ENCODE assay signal across 28 mouse cellular contexts in genomic region chr4:127345000-127345399, GRCm38 (mm10). TPM values are rescaled to one million over a fixed set of nuclear protein-coding genes. Genes with fewer than 3 reads are reported as not detected.
DNase-seq lines count a peak whose midpoint lies in the region; ATAC-seq lines count a peak whose summit lies in the region.
"Had no signal": no experiment of that assay in that cellular context is flagged by ENCODE, and none has a peak within 500 bp of the region (broad histone marks: within the 10 kb centered on the region; RNA-seq: fewer than 3 reads in every experiment).

No protein-coding gene starts in this region.

- no peaks in the 10 kb centered on the region for H3K27me3 ChIP-seq in hindbrain, embryonic 14.5 days (ENCODE audit: control insufficient read depth, insufficient read depth, low read length)
- H3K27me3 ChIP-seq: embryonic facial prominence, embryonic 13.5 days; embryonic facial prominence, embryonic 15.5 days; forebrain, embryonic 12.5 days; Patski had no signal

- H3K4me3 ChIP-seq in hindbrain, embryonic 14.5 days (replicated peaks; ENCODE audit: low read length) = no peak overlapping the region
- H3K4me3 ChIP-seq: embryonic facial prominence, embryonic 13.5 days; embryonic facial prominence, embryonic 15.5 days; erythroblast, embryonic 14.5 days; forebrain, embryonic 10.5 days; forebrain, embryonic 12.5 days had no signal

- peak; percentile 98 for DNase-seq in ES-CJ7 (ENCODE audit: low read depth, low spot score)
- DNase-seq in R1 (ENCODE audit: low read depth, low spot score) = peak; percentile 98
- peak; percentile 97 for DNase-seq in ZHBTc4 (ENCODE audit: low read depth, low spot score)
- DNase-seq in hindbrain, embryonic 14.5 days (ENCODE audit: low spot score) = no peak
- no peak for DNase-seq in layer of hippocampus, adult 18-20 months (ENCODE audit: low spot score in 2 of 2)
- no peak for DNase-seq in T-cell, adult 2 months (ENCODE audit: low spot score)
- DNase-seq: adrenal gland, adult 8-10 months; adrenal gland, postnatal 14 days; cerebellum, adult 11 months; cerebellum, adult 18-20 months; cerebellum, adult 8-10 months; cerebellum, adult 9-11 months; cerebellum, postnatal 14 days; cerebellum, postnatal 36 days; embryo, embryonic 11 days had no signal

- H3K36me3 ChIP-seq in hindbrain, embryonic 14.5 days (replicated peaks; ENCODE audit: control insufficient read depth, insufficient read depth) = no peaks in the 10 kb centered on the region
- H3K36me3 ChIP-seq: embryonic facial prominence, embryonic 13.5 days; embryonic facial prominence, embryonic 15.5 days; forebrain, embryonic 10.5 days; forebrain, embryonic 12.5 days; G1E had no signal

- H3K27ac ChIP-seq in hindbrain, embryonic 14.5 days = no peak overlapping the region
- H3K27ac ChIP-seq: embryonic facial prominence, embryonic 13.5 days; embryonic facial prominence, embryonic 15.5 days; forebrain, embryonic 10.5 days; forebrain, embryonic 12.5 days had no signal

- H3K9ac ChIP-seq in hindbrain, embryonic 14.5 days = no peak overlapping the region
- H3K9ac ChIP-seq: embryonic facial prominence, embryonic 13.5 days; embryonic facial prominence, embryonic 15.5 days; forebrain, embryonic 12.5 days had no signal

- WGBS in hindbrain, embryonic 14.5 days = 80% methylated on average over 5 of the region's 5 CpGs

- no peaks in the 10 kb centered on the region for H3K4me1 ChIP-seq in hindbrain, embryonic 14.5 days (replicated peaks; ENCODE audit: control insufficient read depth, insufficient read depth, low read length)
- H3K4me1 ChIP-seq: embryonic facial prominence, embryonic 13.5 days; embryonic facial prominence, embryonic 15.5 days; forebrain, embryonic 10.5 days; forebrain, embryonic 12.5 days had no signal

- ATAC-seq in hindbrain, embryonic 14.5 days (ENCODE audit: low FRiP score) = no peak
- ATAC-seq: activated CD4-positive, CD25-positive, alpha-beta regulatory T cell, adult 4 months; forebrain, embryonic 14.5 days; forebrain, embryonic 16.5 days; Patski had no signal

- no peak overlapping the region for H3K4me2 ChIP-seq in hindbrain, embryonic 14.5 days (replicated peaks)
- H3K4me2 ChIP-seq: embryonic facial prominence, embryonic 13.5 days; embryonic facial prominence, embryonic 15.5 days; forebrain, embryonic 12.5 days had no signal

- H3K9me3 ChIP-seq in hindbrain, embryonic 14.5 days (ENCODE audit: control insufficient read depth, low read length) = no peaks in the 10 kb centered on the region
- H3K9me3 ChIP-seq: embryonic facial prominence, embryonic 13.5 days; embryonic facial prominence, embryonic 15.5 days; forebrain, embryonic 10.5 days; forebrain, embryonic 12.5 days had no signal

RNA-seq across cellular contexts. Expression of gene Gjb4, which starts 8.9 kb away (rescaled TPM):
- 0.17 TPM in 1 of 2 replicates, not detected in the other for polyA plus RNA-seq in hindbrain, embryonic 14.5 days (2014; fragmentation: Nextera tagmentation; extraction: Ambion mirVana)
- not detected for total RNA-seq in layer of hippocampus, adult 18-20 months (2021)
- total RNA-seq: adrenal gland, adult 18-20 months; adrenal gland, adult 8-10 months; adrenal gland, postnatal 14 days; adrenal gland, postnatal 4 days; common myeloid progenitor, adult 5-6 weeks had no signal
- polyA plus RNA-seq: activated CD4-positive, CD25-positive, alpha-beta regulatory T cell, adult 4 months; erythroblast, embryonic 14.5 days; forebrain, embryonic 10.5 days; forebrain, embryonic 12.5 days; forebrain, embryonic 14.5 days; forebrain, embryonic 16.5 days; G1E had no signal

RNA-seq across cellular contexts. Expression of gene Gjb5, which starts 13.0 kb away (rescaled TPM):
- polyA plus RNA-seq in hindbrain, embryonic 14.5 days (2014; fragmentation: Nextera tagmentation; extraction: Ambion mirVana) = 0.12 and 0.21 TPM in 2 replicates
- total RNA-seq in layer of hippocampus, adult 18-20 months (2021) = not detected
- total RNA-seq: common myeloid progenitor, adult 5-6 weeks had no signal
- polyA plus RNA-seq: activated CD4-positive, CD25-positive, alpha-beta regulatory T cell, adult 4 months; erythroblast, embryonic 14.5 days; forebrain, embryonic 12.5 days; G1E had no signal

RNA-seq across cellular contexts. Expression of gene Gjb3, which starts 14.4 kb away (rescaled TPM):
- polyA plus RNA-seq in hindbrain, embryonic 14.5 days (2014; fragmentation: Nextera tagmentation; extraction: Ambion mirVana) = 0.17 TPM in 1 of 2 replicates, not detected in the other
- total RNA-seq in layer of hippocampus, adult 18-20 months (2021) = under 1 TPM; 0.18 to 0.25 TPM
- total RNA-seq: adrenal gland, adult 18-20 months; adrenal gland, adult 8-10 months; G1E had no signal
- polyA plus RNA-seq: activated CD4-positive, CD25-positive, alpha-beta regulatory T cell, adult 4 months; erythroblast, embryonic 14.5 days; forebrain, embryonic 14.5 days; forebrain, embryonic 16.5 days; G1E had no signal

RNA-seq across cellular contexts. Expression of gene Gja4, which starts 31.2 kb away (rescaled TPM):
- 25.4 and 27.0 TPM in 2 replicates for polyA plus RNA-seq in hindbrain, embryonic 14.5 days (2014; fragmentation: Nextera tagmentation; extraction: Ambion mirVana)
- total RNA-seq in layer of hippocampus, adult 18-20 months (2021) = 1 to 10 TPM; 1.5 to 1.7 TPM
- total RNA-seq: common myeloid progenitor, adult 5-6 weeks had no signal
- polyA plus RNA-seq: activated CD4-positive, CD25-positive, alpha-beta regulatory T cell, adult 4 months; erythroblast, embryonic 14.5 days; G1E had no signal

Comparison
In these comparisons a context has a peak if more than half of its experiments do, and no peak if none do; other contexts are left out.
1. DNase-seq: peak in ES-CJ7 (single experiment), R1 (single experiment) and ZHBTc4 (single experiment); none in hindbrain, embryonic 14.5 days (single experiment), layer of hippocampus, adult 18-20 months (0 of 2) and T-cell, adult 2 months (single experiment).